Comparison of ENCODE assay signal across 9 mouse cellular contexts in genomic region chr3:79474911-79475310, GRCm38 (mm10).
DNase-seq lines count a peak whose midpoint lies in the region; ATAC-seq and TF ChIP-seq lines count a peak whose summit lies in the region.
"Had no signal": no experiment of that assay in that cellular context is flagged by ENCODE, and none has a peak within 500 bp of the region (broad histone marks: within the 10 kb centered on the region; RNA-seq: fewer than 3 reads in every experiment).

No protein-coding gene starts in this region.

- WGBS in kidney, adult 2 months: 44% methylated on average over 4 of the region's 4 CpGs
- WGBS in neural tube, embryonic 14.5 days: 19% methylated on average over 4 of the region's 4 CpGs

- no peak for TF ChIP-seq CTCF in kidney, adult 2 months (conservative IDR thresholded peaks at IDR 0.05; ENCODE audit: insufficient read depth, insufficient read length, low read depth, low read length)
- no peak for TF ChIP-seq CTCF in layer of hippocampus, adult 2 months (conservative IDR thresholded peaks at IDR 0.05)

- no peak for TF ChIP-seq POLR2A in kidney, adult 2 months (IDR thresholded peaks at IDR 0.05; ENCODE audit: low read depth, low read length)

- ATAC-seq in neural tube, embryonic 14.5 days (ENCODE audit: low read depth): peak; percentile 74; the same call in 1 of the 2 replicates
- no peak for ATAC-seq in inflammation-experienced regulatory T-cells, adult 6 months
- ATAC-seq in erythroid progenitor cell, adult 5-6 weeks (replicated peaks; ENCODE audit: low FRiP score, poor library complexity, severe bottlenecking): no peak

- H3K4me3 ChIP-seq in kidney, adult 2 months (ENCODE audit: insufficient read depth, low read depth, low read length): no peak overlapping the region
- H3K4me3 ChIP-seq in layer of hippocampus, adult 2 months: no peak overlapping the region
- no peak overlapping the region for H3K4me3 ChIP-seq in neural tube, embryonic 14.5 days (ENCODE audit: low read depth, low read length)
- H3K4me3 ChIP-seq: myocyte had no signal

- H3K36me3 ChIP-seq in kidney, adult 2 months (ENCODE audit: control insufficient read depth, insufficient read depth, low read length): peaks cover 8% of the 10 kb centered on the region
- no peaks in the 10 kb centered on the region for H3K36me3 ChIP-seq in neural tube, embryonic 14.5 days (ENCODE audit: control insufficient read depth, insufficient read depth, low read length)

- no peak overlapping the region for H3K9ac ChIP-seq in neural tube, embryonic 14.5 days (replicated peaks; ENCODE audit: low read depth, low read length)

- H3K4me2 ChIP-seq in neural tube, embryonic 14.5 days (ENCODE audit: low read depth, low read length): no peak overlapping the region

- peak; percentile 25 for DNase-seq in kidney, adult 2 months
- DNase-seq in kidney, adult 11 months: no peak
- DNase-seq in frontal cortex, postnatal 10 days (ENCODE audit: low spot score in 2 of 2): peak; percentile 22 to 29
- peak; percentile 40 to 75 for DNase-seq in layer of hippocampus, adult 2 months (ENCODE audit: low spot score in 2 of 2)
- DNase-seq: cerebellum, adult 11 months had no signal

- H3K4me1 ChIP-seq in kidney, adult 2 months (ENCODE audit: control insufficient read depth, insufficient read depth, low read length): no peaks in the 10 kb centered on the region
- H3K4me1 ChIP-seq in neural tube, embryonic 14.5 days (ENCODE audit: control insufficient read depth, insufficient read depth, low read length): peaks cover 10% of the 10 kb centered on the region; the same call in 1 of the 2 replicates

- H3K27ac ChIP-seq in kidney, adult 2 months (ENCODE audit: insufficient read depth, low read depth, low read length): no peak overlapping the region
- H3K27ac ChIP-seq in layer of hippocampus, adult 2 months: peak overlapping the region; percentile 80
- no peak overlapping the region for H3K27ac ChIP-seq in neural tube, embryonic 14.5 days (ENCODE audit: low read depth, low read length)

- H3K27me3 ChIP-seq in kidney, adult 2 months (replicated peaks; ENCODE audit: control insufficient read depth, insufficient read depth, low read length): no peaks in the 10 kb centered on the region
- H3K27me3 ChIP-seq in neural tube, embryonic 14.5 days (ENCODE audit: control insufficient read depth, insufficient read depth, low read length): no peaks in the 10 kb centered on the region

- no peaks in the 10 kb centered on the region for H3K9me3 ChIP-seq in neural tube, embryonic 14.5 days (ENCODE audit: control insufficient read depth, low read length)
